Mouse (Mus musculus) embryonic facial prominence, embryonic 14.5 days (tissue): ENCODE measurements around the gene Mnd1. TPM values are rescaled to one million over a fixed set of nuclear protein-coding genes. Genes with fewer than 3 reads are reported as not detected.
A peak's percentile ranks its signal among the peaks of the same experiment; 100 is the strongest.

Experiments
- ATAC-seq: fragments of 200-750 bp; cut with Nextera tagmentation; 2 replicates; pipeline ENCODE4 v1.8.0; 2017; ENCODE audit warnings: low read depth, moderate number of reproducible peaks, moderate TSS enrichment
- DNase-seq: peaks from one replicate; pipeline ENCODE4 v3.0.0-alpha.2; 2015; ENCODE audit warnings: low spot score
- H3K27ac ChIP-seq: fragments of 300-500 bp; sonication (generic); replicated peaks from 2 replicates; pipeline ENCODE4 v1.5.1; 2014; ENCODE audit warnings: low read depth, mild to moderate bottlenecking, low read length, moderate library complexity
- H3K27me3 ChIP-seq: fragments of 300-500 bp; sonication (generic); replicated peaks from 2 replicates; pipeline ENCODE4 v1.6.1; 2014; ENCODE audit warnings: low read length; ENCODE audit not compliant: control insufficient read depth, insufficient read depth
- H3K36me3 ChIP-seq: fragments of 300-500 bp; sonication (generic); 2 replicates; pipeline ENCODE4 v1.6.1; 2014; ENCODE audit warnings: low read length, mixed read lengths; ENCODE audit not compliant: control insufficient read depth, insufficient read depth
- H3K4me1 ChIP-seq: fragments of 300-500 bp; sonication (generic); 2 replicates; pipeline ENCODE4 v1.6.1; 2014; ENCODE audit warnings: antibody characterized with exemption, low read length; ENCODE audit not compliant: control insufficient read depth, insufficient read depth
- H3K4me2 ChIP-seq: fragments of 300-500 bp; sonication (generic); 2 replicates; pipeline ENCODE4 v1.6.1; 2014; ENCODE audit warnings: low read depth, mild to moderate bottlenecking, low read length, moderate library complexity, mixed read lengths
- H3K4me3 ChIP-seq: fragments of 300-500 bp; sonication (generic); 2 replicates; pipeline ENCODE4 v1.5.1; 2014; ENCODE audit warnings: low read depth, mild to moderate bottlenecking, low read length
- H3K9ac ChIP-seq: fragments of 300-500 bp; sonication (generic); 2 replicates; pipeline ENCODE4 v1.6.1; 2014; ENCODE audit warnings: low read depth, mild to moderate bottlenecking, low read length, moderate library complexity, mixed read lengths
- H3K9me3 ChIP-seq: fragments of 300-500 bp; sonication (generic); 2 replicates; pipeline ENCODE4 v1.6.1; 2016; ENCODE audit warnings: low read length; ENCODE audit not compliant: control insufficient read depth
- WGBS: fragments of 180-500 bp; shearing (Covaris S2); extraction: QIAGEN DNeasy Blood & Tissue Kit; methylation state at CpG from one replicate; pipeline ENCODE4 v1.1.7; 2014; 5-methylcytosine and 5-hydroxymethylcytosine counted together
- polyA plus RNA-seq: library from polyadenylated mRNA; unstranded; fragments of >200 nt; fragmentation: Nextera tagmentation; extraction: Ambion mirVana; gene quantifications from 2 replicates; pipeline ENCODE4 v1.2.1, GENCODE M21; 2014

Mnd1 gene
- polyA plus RNA-seq, 1 experiment from 2014 or later = 11.8 TPM

GRCm38 (mm10) chr3:84106106-84106505 lies 49.5 kb downstream of the Mnd1 start:
- Histone ChIP-seq H3K4me3 (no peak overlapping the region), H3K4me2 (no peak overlapping the region), H3K27me3 (no peaks in the 10 kb centered on the region), H3K36me3 (no peaks in the 10 kb centered on the region), H3K9ac (no peak overlapping the region), H3K27ac (no peak overlapping the region), H3K9me3 (no peaks in the 10 kb centered on the region), H3K4me1 (no peaks in the 10 kb centered on the region)
- WGBS = 67% methylated on average over 2 of the region's 2 CpGs
- ATAC-seq (no peak), DNase-seq (no peak)

- Histone ChIP-seq H3K27ac (no peak overlapping the region), H3K4me2 (no peak overlapping the region), H3K9ac (no peak overlapping the region), H3K4me1 (no peaks in the 10 kb centered on the region), H3K36me3 (no peaks in the 10 kb centered on the region), H3K27me3 (no peaks in the 10 kb centered on the region), H3K9me3 (no peaks in the 10 kb centered on the region), H3K4me3 (no peak overlapping the region)
- 79% methylated on average over 2 of the region's 2 CpGs for WGBS
- ATAC-seq (no peak), DNase-seq (no peak)
Measured at GRCm38 (mm10) chr3:84103536-84103935, 52.0 kb downstream of the Mnd1 start.

DNA sequence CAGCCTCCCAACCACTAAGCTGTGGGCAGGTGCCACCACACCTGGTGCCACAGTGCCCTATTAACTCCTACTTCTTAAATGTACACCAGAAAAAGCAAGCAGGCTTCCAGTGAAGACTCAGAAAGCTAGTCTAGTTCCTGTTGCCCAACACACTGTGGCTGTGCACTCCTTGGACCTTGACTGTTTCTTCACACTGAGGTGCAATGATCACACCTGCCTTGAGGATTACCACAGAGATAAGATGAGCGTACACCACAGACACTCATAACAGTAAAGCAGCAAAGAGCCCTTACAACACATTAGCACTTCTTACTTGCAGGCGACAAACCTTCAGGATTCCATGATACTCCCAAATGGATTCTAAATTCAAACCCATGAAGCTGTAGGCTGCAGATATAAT lies 62.7 kb downstream of the Mnd1 start:
- 94% methylated on average over 2 of the region's 2 CpGs for WGBS
- no peak overlapping the region for H3K27ac ChIP-seq
- H3K9me3 ChIP-seq = no peaks in the 10 kb centered on the region
- H3K27me3 ChIP-seq = no peaks in the 10 kb centered on the region
- no peaks in the 10 kb centered on the region for H3K36me3 ChIP-seq
- ATAC-seq (no peak), DNase-seq (no peak)
- H3K4me1 ChIP-seq = no peaks in the 10 kb centered on the region
- no peak overlapping the region for H3K4me2 ChIP-seq
- no peak overlapping the region for H3K4me3 ChIP-seq
- H3K9ac ChIP-seq = no peak overlapping the region

- 39% methylated on average over 2 of the region's 2 CpGs for WGBS
- Histone ChIP-seq H3K36me3 (no peaks in the 10 kb centered on the region), H3K27ac (no peak overlapping the region), H3K27me3 (no peaks in the 10 kb centered on the region), H3K9me3 (no peaks in the 10 kb centered on the region), H3K4me3 (no peak overlapping the region), H3K4me1 (no peaks in the 10 kb centered on the region), H3K4me2 (no peak overlapping the region), H3K9ac (no peak overlapping the region)
- no peak for DNase-seq
- ATAC-seq = no peak
Measured at GRCm38 (mm10) chr3:84090982-84091381, 64.6 kb downstream of the Mnd1 start.

DNA sequence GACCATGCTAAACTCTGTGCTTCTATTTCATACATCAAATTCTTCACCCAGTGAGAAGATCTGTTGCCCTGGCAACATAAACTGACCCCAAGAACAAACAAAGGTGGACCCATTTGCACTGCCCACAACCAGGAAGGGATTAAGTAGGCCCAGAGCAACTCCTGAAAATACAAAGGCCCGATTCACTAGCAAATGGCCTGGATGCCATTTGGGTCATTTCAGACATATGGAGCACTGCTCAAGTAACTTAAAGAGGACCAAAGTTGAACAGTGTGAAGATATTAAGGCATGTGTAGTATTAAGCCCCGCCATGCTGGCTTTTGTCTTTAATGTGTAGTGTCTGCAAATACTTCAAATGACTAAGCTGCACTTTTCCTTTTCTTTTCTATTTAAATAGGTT lies 68.7 kb downstream of the Mnd1 start:
- Histone ChIP-seq H3K9ac (no peak overlapping the region), H3K4me2 (no peak overlapping the region), H3K27ac (no peak overlapping the region), H3K4me3 (no peak overlapping the region), H3K9me3 (peaks cover 4% of the 10 kb centered on the region), H3K27me3 (no peaks in the 10 kb centered on the region), H3K36me3 (no peaks in the 10 kb centered on the region), H3K4me1 (no peaks in the 10 kb centered on the region)
- WGBS = 59% methylated on average over 2 of the region's 2 CpGs
- no peak for ATAC-seq
- DNase-seq = no peak

DNA sequence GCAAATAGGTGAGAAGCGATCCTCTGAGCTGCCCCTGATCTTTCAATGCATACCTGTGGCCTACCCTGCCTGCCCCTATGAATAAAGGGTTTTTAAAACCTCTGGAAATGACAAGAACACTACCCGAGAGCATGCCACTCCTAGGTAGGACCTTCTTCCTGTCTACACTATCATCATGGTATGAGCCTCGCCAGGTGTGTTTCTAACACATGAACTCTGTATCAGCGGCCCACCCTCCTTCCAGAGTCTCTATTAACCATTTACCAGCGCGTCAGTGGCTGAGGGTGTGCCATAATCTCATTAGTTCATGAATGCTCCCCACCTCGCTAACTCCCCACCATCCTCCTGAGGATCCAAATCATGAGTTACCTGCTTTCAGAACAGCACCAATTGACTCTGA lies 69.2 kb downstream of the Mnd1 start:
- DNase-seq (no peak), ATAC-seq (no peak)

DNA sequence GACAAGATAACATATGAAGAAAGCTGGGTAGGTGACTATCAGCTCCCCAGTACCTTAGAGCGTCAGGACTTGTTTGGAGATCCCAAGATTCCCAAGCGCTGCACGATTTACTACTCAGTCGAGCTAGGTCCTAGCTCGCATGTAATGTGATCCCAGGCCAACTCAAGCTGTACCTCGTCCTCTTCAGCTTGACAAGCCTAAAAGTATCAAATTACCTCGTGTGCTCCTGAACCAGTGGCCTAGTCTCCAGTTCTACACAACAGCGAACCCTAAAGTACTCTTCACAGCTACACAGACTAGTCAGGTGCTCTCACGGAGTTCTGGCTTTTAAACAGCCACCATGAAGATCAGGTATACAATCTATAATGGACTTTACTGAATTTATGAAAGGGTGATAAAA lies 70.2 kb downstream of the Mnd1 start:
- H3K36me3 ChIP-seq = no peaks in the 10 kb centered on the region
- no peak for ATAC-seq
- peaks cover 5% of the 10 kb centered on the region for H3K9me3 ChIP-seq
- H3K4me3 ChIP-seq = no peak overlapping the region
- no peak overlapping the region for H3K9ac ChIP-seq
- no peak overlapping the region for H3K4me2 ChIP-seq
- peak; percentile 56 for DNase-seq
- 29% methylated on average over 9 of the region's 9 CpGs for WGBS
- H3K4me1 ChIP-seq = no peaks in the 10 kb centered on the region
- H3K27me3 ChIP-seq = no peaks in the 10 kb centered on the region
- H3K27ac ChIP-seq = no peak overlapping the region

More for the DNA sequence above, 69.2 kb downstream of the Mnd1 start:
- Histone ChIP-seq H3K9me3 (peaks cover 5% of the 10 kb centered on the region), H3K27me3 (no peaks in the 10 kb centered on the region), H3K4me2 (no peak overlapping the region), H3K4me3 (no peak overlapping the region), H3K9ac (no peak overlapping the region), H3K36me3 (no peaks in the 10 kb centered on the region), H3K27ac (no peak overlapping the region), H3K4me1 (no peaks in the 10 kb centered on the region)
- 86% methylated on average over 7 of the region's 7 CpGs for WGBS

- Histone ChIP-seq H3K4me2 (no peak overlapping the region), H3K4me1 (no peaks in the 10 kb centered on the region), H3K27ac (peak overlapping the region; percentile 6; the same call in 1 of the 2 replicates), H3K27me3 (no peaks in the 10 kb centered on the region), H3K9me3 (peaks cover 5% of the 10 kb centered on the region), H3K4me3 (no peak overlapping the region), H3K9ac (no peak overlapping the region), H3K36me3 (no peaks in the 10 kb centered on the region)
- 76% methylated on average over 4 of the region's 4 CpGs for WGBS
- DNase-seq = no peak
- no peak for ATAC-seq
Measured at GRCm38 (mm10) chr3:84081208-84081722, 74.3 kb downstream of the Mnd1 start.

- ATAC-seq (no peak), DNase-seq (no peak)
- Histone ChIP-seq H3K27me3 (no peaks in the 10 kb centered on the region), H3K9ac (no peak overlapping the region), H3K4me2 (no peak overlapping the region), H3K4me3 (no peak overlapping the region), H3K4me1 (no peaks in the 10 kb centered on the region), H3K27ac (no peak overlapping the region), H3K36me3 (no peaks in the 10 kb centered on the region), H3K9me3 (peaks cover 5% of the 10 kb centered on the region)
- 72% methylated on average over 7 of the region's 7 CpGs for WGBS
Measured at GRCm38 (mm10) chr3:84080074-84080473, 75.5 kb downstream of the Mnd1 start.
